12 mouse cellular contexts compared by ENCODE assay signal in genomic region chr3:96679159-96679674, GRCm38 (mm10). TPM values are rescaled to one million over a fixed set of nuclear protein-coding genes. Genes with fewer than 3 reads are reported as not detected.
DNase-seq lines count a peak whose midpoint lies in the region; ATAC-seq and TF ChIP-seq lines count a peak whose summit lies in the region.
"Had no signal": no experiment of that assay in that cellular context is flagged by ENCODE, and none has a peak within 500 bp of the region (broad histone marks: within the 10 kb centered on the region; RNA-seq: fewer than 3 reads in every experiment).

No protein-coding gene starts in this region.

- 15% methylated on average over 5 of the region's 5 CpGs for WGBS in liver, embryonic 11.5 days
- WGBS in liver, postnatal 0 days (ENCODE audit: insufficient replicate concordance), result 25% methylated on average over 5 of the region's 5 CpGs
- WGBS in stomach, embryonic 15.5 days, result 23% methylated on average over 5 of the region's 5 CpGs

- peak; percentile 65 for ATAC-seq in liver, embryonic 11.5 days (replicated peaks; ENCODE audit: low FRiP score)
- ATAC-seq in liver, postnatal 0 days, result no peak
- peak; percentile 73 for ATAC-seq in stomach, embryonic 15.5 days (ENCODE audit: insufficient read depth, low FRiP score, low read depth)
- ATAC-seq in cerebellum, adult (ENCODE audit: insufficient number of reproducible peaks, low FRiP score, low TSS enrichment), result no peak
- ATAC-seq: forebrain, embryonic 13.5 days had no signal

- H3K9ac ChIP-seq in liver, embryonic 11.5 days (ENCODE audit: low read depth, low read length), result no peak overlapping the region
- no peak overlapping the region for H3K9ac ChIP-seq in liver, postnatal 0 days (replicated peaks)
- peak overlapping the region; percentile 18; the same call in 1 of the 2 replicates for H3K9ac ChIP-seq in ES-E14 (ENCODE audit: insufficient read depth, low read depth, low read length, poor library complexity, severe bottlenecking)
- H3K9ac ChIP-seq in stomach, embryonic 15.5 days, result no peak overlapping the region
- H3K9ac ChIP-seq: forebrain, embryonic 13.5 days had no signal

- peaks cover 8% of the 10 kb centered on the region for H3K4me1 ChIP-seq in liver, embryonic 11.5 days (replicated peaks; ENCODE audit: control insufficient read depth, insufficient read depth, low read length)
- H3K4me1 ChIP-seq in liver, postnatal 0 days (ENCODE audit: insufficient read depth), result no peaks in the 10 kb centered on the region
- peaks cover 25 to 29% of the 10 kb centered on the region in 2 experiments for H3K4me1 ChIP-seq in ES-E14 (ENCODE audit: control insufficient read depth in 2 of 2, insufficient read depth in 2 of 2, low read length in 2 of 2, poor library complexity in 1 of 2)
- H3K4me1 ChIP-seq in stomach, embryonic 15.5 days, result 0 out of 2 replicates have a peak, but pooled peaks cover 3% of the 10 kb centered on the region

- no peaks in the 10 kb centered on the region for H3K36me3 ChIP-seq in liver, embryonic 11.5 days (ENCODE audit: control insufficient read depth, insufficient read depth, low read length)
- no peaks in the 10 kb centered on the region for H3K36me3 ChIP-seq in liver, postnatal 0 days (replicated peaks; ENCODE audit: insufficient read depth, low read length)
- no peaks in the 10 kb centered on the region for H3K36me3 ChIP-seq in ES-E14 (ENCODE audit: control insufficient read depth, insufficient read depth, low read length, poor library complexity, severe bottlenecking)
- H3K36me3 ChIP-seq in stomach, embryonic 15.5 days, result no peaks in the 10 kb centered on the region

- no peak for TF ChIP-seq EP300 in liver, postnatal 0 days (IDR thresholded peaks at IDR 0.05; ENCODE audit: low read depth)

- no peak for TF ChIP-seq CTCF in liver, postnatal 0 days (IDR thresholded peaks at IDR 0.05; ENCODE audit: low read depth)

- H3K9me3 ChIP-seq in liver, embryonic 11.5 days (ENCODE audit: control insufficient read depth, low read length), result no peaks in the 10 kb centered on the region
- H3K9me3 ChIP-seq in liver, postnatal 0 days (ENCODE audit: low read length), result no peaks in the 10 kb centered on the region
- no peaks in the 10 kb centered on the region for H3K9me3 ChIP-seq in ES-E14 (ENCODE audit: control insufficient read depth, insufficient read depth, low read depth, low read length)
- no peaks in the 10 kb centered on the region for H3K9me3 ChIP-seq in stomach, embryonic 15.5 days
- H3K9me3 ChIP-seq: forebrain, embryonic 13.5 days had no signal

- in situ Hi-C loops in ES-E14 (cut with MboI; ENCODE audit: low sequenced_read_pairs in 2 of 2, unreplicated experiment in 2 of 2), result no loop called here

- no peak overlapping the region for H3K4me3 ChIP-seq in liver, embryonic 11.5 days (ENCODE audit: low read depth, low read length)
- no peak overlapping the region for H3K4me3 ChIP-seq in liver, postnatal 0 days (ENCODE audit: low read depth, low read length)
- no peak overlapping the region for H3K4me3 ChIP-seq in ES-E14 (ENCODE audit: insufficient read depth in 1 of 2, low read depth in 1 of 2, low read length in 2 of 2, poor library complexity in 1 of 2, severe bottlenecking in 1 of 2)
- H3K4me3 ChIP-seq in stomach, embryonic 15.5 days (replicated peaks), result no peak overlapping the region
- H3K4me3 ChIP-seq: forebrain, embryonic 13.5 days had no signal

- no peak for DNase-seq in liver, embryonic 11.5 days (ENCODE audit: low spot score)
- DNase-seq in liver, postnatal 0 days, result no peak
- DNase-seq in ES-E14 (ENCODE audit: low read depth, low spot score), result no peak
- DNase-seq in adrenal gland, postnatal 36 days, result peak; percentile 74 to 79
- DNase-seq in gastrocnemius, postnatal 14 days, result no peak
- no peak for DNase-seq in layer of hippocampus, adult 9-10 months (ENCODE audit: low spot score)
- DNase-seq: kidney, postnatal 36 days; lung, postnatal 36 days had no signal

- no peak overlapping the region for H3K4me2 ChIP-seq in liver, embryonic 11.5 days
- H3K4me2 ChIP-seq in liver, postnatal 0 days (ENCODE audit: low read depth, low read length), result no peak overlapping the region
- H3K4me2 ChIP-seq in stomach, embryonic 15.5 days, result peak overlapping the region; percentile 16; the same call in 1 of the 2 replicates
- H3K4me2 ChIP-seq: forebrain, embryonic 13.5 days had no signal

- peaks cover 26% of the 10 kb centered on the region for H3K27me3 ChIP-seq in liver, embryonic 11.5 days (replicated peaks; ENCODE audit: control insufficient read depth, insufficient read depth, low read length)
- peaks cover 22% of the 10 kb centered on the region; the same call in 1 of the 2 replicates for H3K27me3 ChIP-seq in liver, postnatal 0 days (ENCODE audit: insufficient read depth, low read length)
- H3K27me3 ChIP-seq in stomach, embryonic 15.5 days (replicated peaks), result peaks cover 7% of the 10 kb centered on the region; the same call in 1 of the 2 replicates

- no peak overlapping the region for H3K27ac ChIP-seq in liver, embryonic 11.5 days (ENCODE audit: low read depth, low read length)
- no peak overlapping the region for H3K27ac ChIP-seq in liver, postnatal 0 days (ENCODE audit: low read depth)
- H3K27ac ChIP-seq in ES-E14 (ENCODE audit: insufficient read depth, low read depth, low read length, poor library complexity, severe bottlenecking), result peak overlapping the region; percentile 90
- peak overlapping the region; percentile 62 for H3K27ac ChIP-seq in stomach, embryonic 15.5 days
- H3K27ac ChIP-seq: forebrain, embryonic 13.5 days had no signal

- intact Hi-C loops in gastrocnemius, postnatal 14 days (cut with DNase I; ENCODE audit: low total_unique reads), result no loop called here

TF ChIP-seq in ES-E14, 5 proteins besides CTCF, POLR2A, EP300 and RAD21:
- no peak for TF ChIP-seq ZNF384 (IDR thresholded peaks at IDR 0.05; ENCODE audit: low read depth, low read length)
- no peak for TF ChIP-seq MAFK (IDR thresholded peaks at IDR 0.05; ENCODE audit: insufficient read depth, low read depth, low read length)
- TF ChIP-seq ZC3H11A (IDR thresholded peaks at IDR 0.05; ENCODE audit: borderline replicate concordance, low read depth, low read length), result no peak
- TF ChIP-seq CHD2 (IDR thresholded peaks at IDR 0.05; ENCODE audit: low read depth, low read length), result no peak
- TF ChIP-seq HCFC1 (IDR thresholded peaks at IDR 0.05; ENCODE audit: borderline replicate concordance, insufficient read depth, low read length), result no peak
TF ChIP-seq in ES-E14: peak in this region for 0.

RNA-seq across cellular contexts. Expression of gene Ankrd35, which starts 9.3 kb away (rescaled TPM):
- polyA plus RNA-seq in liver, embryonic 11.5 days (2014; fragmentation: Nextera tagmentation; extraction: Ambion mirVana), result 0.32 and 0.40 TPM in 2 replicates
- 0.37 and 0.45 TPM in 2 replicates for polyA plus RNA-seq in liver, postnatal 0 days (2015; fragmentation: Nextera tagmentation; extraction: Ambion mirVana)
- total RNA-seq in ES-E14 (2012; rRNA removed), result 3.7 and 5.7 TPM in 2 replicates
- 1 to 10 TPM; 1.3 to 3.9 TPM for total RNA-seq in adrenal gland, postnatal 36 days (2021)
- polyA plus RNA-seq in stomach, embryonic 15.5 days (2015; fragmentation: Nextera tagmentation; extraction: Ambion mirVana), result 2.8 and 3.8 TPM in 2 replicates
- 1 to 10 TPM; 1.0 to 2.3 TPM for total RNA-seq in gastrocnemius, postnatal 14 days (2021)
- total RNA-seq: granulocyte monocyte progenitor cell, adult 5-6 weeks had no signal

RNA-seq across cellular contexts. Expression of gene Pias3, which starts 17.0 kb away (rescaled TPM):
- 19.6 and 21.1 TPM in 2 replicates for polyA plus RNA-seq in liver, embryonic 11.5 days (2014; fragmentation: Nextera tagmentation; extraction: Ambion mirVana)
- 4.6 and 5.2 TPM in 2 replicates for polyA plus RNA-seq in liver, postnatal 0 days (2015; fragmentation: Nextera tagmentation; extraction: Ambion mirVana)
- total RNA-seq in ES-E14 (2012; rRNA removed), result 14.6 and 27.9 TPM in 2 replicates
- 10 to 100 TPM; 24.2 to 24.4 TPM for total RNA-seq in adrenal gland, postnatal 36 days (2021)
- 49.3 and 51.9 TPM in 2 replicates for polyA plus RNA-seq in stomach, embryonic 15.5 days (2015; fragmentation: Nextera tagmentation; extraction: Ambion mirVana)
- 10 to 100 TPM; 10.4 to 12.1 TPM for total RNA-seq in gastrocnemius, postnatal 14 days (2021)

RNA-seq across cellular contexts. Expression of gene Nudt17, which starts 29.1 kb away (rescaled TPM):
- polyA plus RNA-seq in liver, embryonic 11.5 days (2014; fragmentation: Nextera tagmentation; extraction: Ambion mirVana), result 2.4 and 2.5 TPM in 2 replicates
- polyA plus RNA-seq in liver, postnatal 0 days (2015; fragmentation: Nextera tagmentation; extraction: Ambion mirVana), result 0.29 and 0.38 TPM in 2 replicates
- total RNA-seq in ES-E14 (2012; rRNA removed), result 7.4 and 13.5 TPM in 2 replicates
- total RNA-seq in adrenal gland, postnatal 36 days (2021), result under 1 TPM; 0.49 to 0.66 TPM
- 6.2 and 7.3 TPM in 2 replicates for polyA plus RNA-seq in stomach, embryonic 15.5 days (2015; fragmentation: Nextera tagmentation; extraction: Ambion mirVana)
- under 1 TPM; 0.96 to 1.00 TPM for total RNA-seq in gastrocnemius, postnatal 14 days (2021)

RNA-seq across cellular contexts. Expression of gene Itga10, which starts 33.8 kb away (rescaled TPM):
- polyA plus RNA-seq in liver, embryonic 11.5 days (2014; fragmentation: Nextera tagmentation; extraction: Ambion mirVana), result 0.57 and 0.77 TPM in 2 replicates
- 0.05 and 0.07 TPM in 2 replicates for polyA plus RNA-seq in liver, postnatal 0 days (2015; fragmentation: Nextera tagmentation; extraction: Ambion mirVana)
- total RNA-seq in ES-E14 (2012; rRNA removed), result 1.0 and 1.7 TPM in 2 replicates
- total RNA-seq in adrenal gland, postnatal 36 days (2021), result 1 to 10 TPM; 1.3 to 2.3 TPM
- 0.80 and 0.83 TPM in 2 replicates for polyA plus RNA-seq in stomach, embryonic 15.5 days (2015; fragmentation: Nextera tagmentation; extraction: Ambion mirVana)
- 1 to 10 TPM; 2.9 to 3.0 TPM for total RNA-seq in gastrocnemius, postnatal 14 days (2021)

RNA-seq across cellular contexts. Expression of gene Gm42957, which starts 43.9 kb away (rescaled TPM):
- 0.14 TPM in 1 of 2 replicates, not detected in the other for polyA plus RNA-seq in liver, embryonic 11.5 days (2014; fragmentation: Nextera tagmentation; extraction: Ambion mirVana)
- not detected in 2 replicates for polyA plus RNA-seq in liver, postnatal 0 days (2015; fragmentation: Nextera tagmentation; extraction: Ambion mirVana)
- total RNA-seq in ES-E14 (2012; rRNA removed), result 0.13 and 0.21 TPM in 2 replicates
- total RNA-seq in adrenal gland, postnatal 36 days (2021), result under 1 TPM; 0.33 to 0.46 TPM
- 0.06 TPM in 1 of 2 replicates, not detected in the other for polyA plus RNA-seq in stomach, embryonic 15.5 days (2015; fragmentation: Nextera tagmentation; extraction: Ambion mirVana)
- total RNA-seq in gastrocnemius, postnatal 14 days (2021), result under 1 TPM; 0.13 to 0.25 TPM
- total RNA-seq: granulocyte monocyte progenitor cell, adult 5-6 weeks had no signal

Comparison
In these comparisons a context has a peak if more than half of its experiments do, and no peak if none do; other contexts are left out.
1. ATAC-seq: peak in liver, embryonic 11.5 days (single experiment) and stomach, embryonic 15.5 days (single experiment); none in liver, postnatal 0 days (single experiment) and cerebellum, adult (single experiment).
2. DNase-seq: peak in adrenal gland, postnatal 36 days (2 of 2); none in liver, embryonic 11.5 days (single experiment), liver, postnatal 0 days (single experiment), ES-E14 (single experiment), gastrocnemius, postnatal 14 days (single experiment) and layer of hippocampus, adult 9-10 months (single experiment).
3. H3K27ac ChIP-seq: peak in ES-E14 (single experiment) and stomach, embryonic 15.5 days (single experiment); none in liver, embryonic 11.5 days (single experiment) and liver, postnatal 0 days (single experiment).